Mouse (Mus musculus): Measurements from ENCODE around the gene Gm20604. TPM values are rescaled to one million over a fixed set of nuclear protein-coding genes. Genes with fewer than 3 reads are reported as not detected.

Gm20604 gene
- total and polyA plus RNA-seq, 3 experiments, result 4.4 to 17.6 (median 13.9) TPM

GRCm38 (mm10) chr12:102703111-102703412 is 55.4 kb downstream of the Gm20604 start:
- no peaks in the 10 kb centered on the region for H3K9me3 ChIP-seq (replicated peaks)
- no peak overlapping the region; the same call in 1 of the 2 replicates for H3K4me3 ChIP-seq (ENCODE audit: low read depth, low read length)
- no peak for TF ChIP-seq CTCF (IDR thresholded peaks at IDR 0.05; ENCODE audit: low read depth, low read length)
- no peak for TF ChIP-seq POLR2AphosphoS5 (IDR thresholded peaks at IDR 0.05; ENCODE audit: insufficient replicate concordance, low read depth, low read length)
- no peak for TF ChIP-seq GATA1 (IDR thresholded peaks at IDR 0.05; ENCODE audit: borderline replicate concordance, low read length)
- H3K27me3 ChIP-seq (ENCODE audit: insufficient read depth, low read length), result peaks cover 34% of the 10 kb centered on the region
- H3K4me1 ChIP-seq (ENCODE audit: insufficient read depth, low read depth, low read length), result peaks cover 52% of the 10 kb centered on the region
- H3K36me3 ChIP-seq (replicated peaks), result no peaks in the 10 kb centered on the region
- no peak for ATAC-seq (ENCODE audit: extremely low read depth, insufficient number of reproducible peaks, low FRiP score, poor library complexity, severe bottlenecking)
- no peak for DNase-seq (ENCODE audit: low spot score)

GRCm38 (mm10) chr12:102702356-102703110 is 55.9 kb downstream of the Gm20604 start:
- peak overlapping the region; percentile 40; the same call in 1 of the 2 replicates for H3K4me3 ChIP-seq (ENCODE audit: low read depth, low read length)
- H3K9me3 ChIP-seq (replicated peaks), result no peaks in the 10 kb centered on the region
- peaks cover 53% of the 10 kb centered on the region for H3K4me1 ChIP-seq (ENCODE audit: insufficient read depth, low read depth, low read length)
- TF ChIP-seq GATA2 (IDR thresholded peaks at IDR 0.05; ENCODE audit: borderline replicate concordance, low read depth, low read length) (no peak), CTCF (IDR thresholded peaks at IDR 0.05; ENCODE audit: low read depth, low read length) (peak; percentile 36; the same call in 1 of the 2 replicates)
- no peaks in the 10 kb centered on the region for H3K36me3 ChIP-seq (replicated peaks)
- H3K27me3 ChIP-seq (ENCODE audit: insufficient read depth, low read length), result peaks cover 29% of the 10 kb centered on the region
- no peak for ATAC-seq (ENCODE audit: extremely low read depth, insufficient number of reproducible peaks, low FRiP score, poor library complexity, severe bottlenecking)
- DNase-seq (ENCODE audit: low spot score), result peak; percentile 71

- ATAC-seq (ENCODE audit: extremely low read depth, insufficient number of reproducible peaks, low FRiP score, poor library complexity, severe bottlenecking), result no peak
- Histone ChIP-seq H3K27me3 (ENCODE audit: insufficient read depth, low read length) (peaks cover 24% of the 10 kb centered on the region), H3K4me3 (ENCODE audit: low read depth, low read length) (no peak overlapping the region), H3K36me3 (replicated peaks) (peaks cover 3% of the 10 kb centered on the region), H3K4me1 (ENCODE audit: insufficient read depth, low read depth, low read length) (peaks cover 55% of the 10 kb centered on the region), H3K9me3 (replicated peaks) (no peaks in the 10 kb centered on the region)
- DNase-seq (ENCODE audit: low spot score), result no peak
- TF ChIP-seq GATA1 (IDR thresholded peaks at IDR 0.05; ENCODE audit: borderline replicate concordance, low read length) (no peak), GATA2 (IDR thresholded peaks at IDR 0.05; ENCODE audit: borderline replicate concordance, low read depth, low read length) (no peak), POLR2AphosphoS5 (IDR thresholded peaks at IDR 0.05; ENCODE audit: insufficient replicate concordance, low read depth, low read length) (no peak), TAL1 (conservative IDR thresholded peaks at IDR 0.05; ENCODE audit: low read depth, low read length) (no peak), CTCF (IDR thresholded peaks at IDR 0.05; ENCODE audit: low read depth, low read length) (no peak)
These were observed 56.7 kb downstream of the Gm20604 start for GRCm38 (mm10) chr12:102701691-102702207.

GRCm38 (mm10) chr12:102700453-102700852 is 58.0 kb downstream of the Gm20604 start:
- ATAC-seq (ENCODE audit: extremely low read depth, insufficient number of reproducible peaks, low FRiP score, poor library complexity, severe bottlenecking) (no peak), DNase-seq (ENCODE audit: low spot score) (no peak)
- peaks cover 3% of the 10 kb centered on the region for H3K36me3 ChIP-seq (replicated peaks)
- no peak for TF ChIP-seq POLR2AphosphoS5 (IDR thresholded peaks at IDR 0.05; ENCODE audit: insufficient replicate concordance, low read depth, low read length)
- no peak overlapping the region for H3K4me3 ChIP-seq (ENCODE audit: low read depth, low read length)
- H3K9me3 ChIP-seq (replicated peaks), result no peaks in the 10 kb centered on the region
- H3K4me1 ChIP-seq (ENCODE audit: insufficient read depth, low read depth, low read length), result peaks cover 52% of the 10 kb centered on the region
- peaks cover 18% of the 10 kb centered on the region; the same call in 1 of the 2 replicates for H3K27me3 ChIP-seq (ENCODE audit: insufficient read depth, low read length)

- Histone ChIP-seq H3K27me3 (ENCODE audit: insufficient read depth, low read length) (peaks cover 12% of the 10 kb centered on the region; the same call in 1 of the 2 replicates), H3K9me3 (replicated peaks) (no peaks in the 10 kb centered on the region), H3K4me3 (ENCODE audit: low read depth, low read length) (no peak overlapping the region), H3K4me1 (ENCODE audit: insufficient read depth, low read depth, low read length) (peaks cover 45% of the 10 kb centered on the region), H3K36me3 (replicated peaks) (peaks cover 3% of the 10 kb centered on the region)
- no peak for DNase-seq (ENCODE audit: low spot score)
- TF ChIP-seq CTCF (IDR thresholded peaks at IDR 0.05; ENCODE audit: low read depth, low read length) (no peak), GATA1 (IDR thresholded peaks at IDR 0.05; ENCODE audit: borderline replicate concordance, low read length) (no peak), POLR2AphosphoS5 (IDR thresholded peaks at IDR 0.05; ENCODE audit: insufficient replicate concordance, low read depth, low read length) (no peak), GATA2 (IDR thresholded peaks at IDR 0.05; ENCODE audit: borderline replicate concordance, low read depth, low read length) (no peak), TAL1 (conservative IDR thresholded peaks at IDR 0.05; ENCODE audit: low read depth, low read length) (no peak)
- ATAC-seq (ENCODE audit: extremely low read depth, insufficient number of reproducible peaks, low FRiP score, poor library complexity, severe bottlenecking), result no peak
These were observed 59.3 kb downstream of the Gm20604 start for GRCm38 (mm10) chr12:102699156-102699555.

- Histone ChIP-seq H3K36me3 (replicated peaks) (peaks cover 3% of the 10 kb centered on the region), H3K4me1 (ENCODE audit: insufficient read depth, low read depth, low read length) (peaks cover 36% of the 10 kb centered on the region)
- ATAC-seq (ENCODE audit: extremely low read depth, insufficient number of reproducible peaks, low FRiP score, poor library complexity, severe bottlenecking), result peak; percentile 25; the same call in 1 of the 2 replicates
These were observed 60.3 kb downstream of the Gm20604 start for GRCm38 (mm10) chr12:102698089-102698684.

More at GRCm38 (mm10) chr12:102698089-102698684, 60.3 kb downstream of the Gm20604 start:
- peak; percentile 48 for DNase-seq (ENCODE audit: low spot score)
- H3K9me3 ChIP-seq (replicated peaks), result no peaks in the 10 kb centered on the region
- no peak overlapping the region; the same call in 1 of the 2 replicates for H3K4me3 ChIP-seq (ENCODE audit: low read depth, low read length)
- TF ChIP-seq CTCF (IDR thresholded peaks at IDR 0.05; ENCODE audit: low read depth, low read length) (no peak), TAL1 (conservative IDR thresholded peaks at IDR 0.05; ENCODE audit: low read depth, low read length) (no peak), GATA1 (IDR thresholded peaks at IDR 0.05; ENCODE audit: borderline replicate concordance, low read length) (no peak), GATA2 (IDR thresholded peaks at IDR 0.05; ENCODE audit: borderline replicate concordance, low read depth, low read length) (no peak), POLR2AphosphoS5 (IDR thresholded peaks at IDR 0.05; ENCODE audit: insufficient replicate concordance, low read depth, low read length) (no peak)
- peaks cover 8% of the 10 kb centered on the region; the same call in 1 of the 2 replicates for H3K27me3 ChIP-seq (ENCODE audit: insufficient read depth, low read length)

Measured in G1E (cell line).